Mouse (Mus musculus): Measurements from ENCODE around the gene Brd7. TPM values are rescaled to one million over a fixed set of nuclear protein-coding genes. Genes with fewer than 3 reads are reported as not detected.

Brd7 gene
- polyA plus RNA-seq, 1 experiment = 16.9 TPM

GRCm38 (mm10) chr8:88393298-88393697 lies 31.3 kb upstream of the Brd7 start:
- Histone ChIP-seq H3K27me3 (ENCODE audit: control insufficient read depth, insufficient read depth, insufficient read length) (peaks cover 21% of the 10 kb centered on the region), H3ac (ENCODE audit: control insufficient read depth, insufficient read length, low read depth) (no peak overlapping the region), H3K79me2 (ENCODE audit: control insufficient read depth, insufficient read depth) (no peaks in the 10 kb centered on the region), H3K79me3 (ENCODE audit: low read depth) (no peaks in the 10 kb centered on the region), H3K36me3 (ENCODE audit: control insufficient read depth, insufficient read depth) (no peaks in the 10 kb centered on the region), H3K4me3 (ENCODE audit: insufficient read depth, poor library complexity, severe bottlenecking) (no peak overlapping the region)
- TF ChIP-seq MYOG (IDR thresholded peaks at IDR 0.05; ENCODE audit: control insufficient read depth, extremely low read depth, insufficient read length) (no peak), CTCF (IDR thresholded peaks at IDR 0.05; ENCODE audit: control insufficient read depth, insufficient read depth, insufficient read length) (no peak), MYOD1 (IDR thresholded peaks at IDR 0.05; ENCODE audit: control insufficient read depth, insufficient read length, low read depth) (no peak), CEBPB (IDR thresholded peaks at IDR 0.05; ENCODE audit: low read depth) (no peak), USF1 (IDR thresholded peaks at IDR 0.05; ENCODE audit: low read depth) (no peak), MAX (IDR thresholded peaks at IDR 0.05) (no peak)

- TF ChIP-seq CTCF (IDR thresholded peaks at IDR 0.05; ENCODE audit: control insufficient read depth, insufficient read depth, insufficient read length) = no peak
- no peak for TF ChIP-seq MAX (IDR thresholded peaks at IDR 0.05)
- no peak for TF ChIP-seq USF1 (IDR thresholded peaks at IDR 0.05; ENCODE audit: low read depth)
- TF ChIP-seq MYOD1 (IDR thresholded peaks at IDR 0.05; ENCODE audit: control insufficient read depth, insufficient read length, low read depth) = no peak
- no peak for TF ChIP-seq CEBPB (IDR thresholded peaks at IDR 0.05; ENCODE audit: low read depth)
- no peak for TF ChIP-seq FOSL1 (IDR thresholded peaks at IDR 0.05; ENCODE audit: insufficient read depth, low read length, poor library complexity, severe bottlenecking)
- no peak for TF ChIP-seq MYOG (IDR thresholded peaks at IDR 0.05; ENCODE audit: control insufficient read depth, extremely low read depth, insufficient read length)
- no peaks in the 10 kb centered on the region for H3K79me2 ChIP-seq (ENCODE audit: control insufficient read depth, insufficient read depth)
- H3K4me3 ChIP-seq (ENCODE audit: insufficient read depth, poor library complexity, severe bottlenecking) = no peak overlapping the region
- H3K36me3 ChIP-seq (ENCODE audit: control insufficient read depth, insufficient read depth) = no peaks in the 10 kb centered on the region
- H3K27me3 ChIP-seq (ENCODE audit: control insufficient read depth, insufficient read depth, insufficient read length) = peaks cover 3% of the 10 kb centered on the region
- no peaks in the 10 kb centered on the region for H3K79me3 ChIP-seq (ENCODE audit: low read depth)
- H3ac ChIP-seq (ENCODE audit: control insufficient read depth, insufficient read length, low read depth) = no peak overlapping the region
Measured at GRCm38 (mm10) chr8:88390749-88391148, 28.8 kb upstream of the Brd7 start.

- TF ChIP-seq MAX (IDR thresholded peaks at IDR 0.05) (no peak), CTCF (IDR thresholded peaks at IDR 0.05; ENCODE audit: control insufficient read depth, insufficient read depth, insufficient read length) (no peak)
- Histone ChIP-seq H3K36me3 (ENCODE audit: control insufficient read depth, insufficient read depth) (no peaks in the 10 kb centered on the region), H3K4me3 (ENCODE audit: insufficient read depth, poor library complexity, severe bottlenecking) (no peak overlapping the region), H3ac (ENCODE audit: control insufficient read depth, insufficient read length, low read depth) (no peak overlapping the region), H3K79me3 (ENCODE audit: low read depth) (no peaks in the 10 kb centered on the region), H3K79me2 (ENCODE audit: control insufficient read depth, insufficient read depth) (no peaks in the 10 kb centered on the region), H3K27me3 (ENCODE audit: control insufficient read depth, insufficient read depth, insufficient read length) (peaks cover 3% of the 10 kb centered on the region)
Measured at GRCm38 (mm10) chr8:88388691-88389239, 26.8 kb upstream of the Brd7 start.

GRCm38 (mm10) chr8:88387874-88388273 lies 25.9 kb upstream of the Brd7 start:
- no peaks in the 10 kb centered on the region for H3K79me2 ChIP-seq (ENCODE audit: control insufficient read depth, insufficient read depth)
- peaks cover 3% of the 10 kb centered on the region for H3K27me3 ChIP-seq (ENCODE audit: control insufficient read depth, insufficient read depth, insufficient read length)
- no peaks in the 10 kb centered on the region for H3K36me3 ChIP-seq (ENCODE audit: control insufficient read depth, insufficient read depth)
- no peak overlapping the region for H3ac ChIP-seq (ENCODE audit: control insufficient read depth, insufficient read length, low read depth)
- TF ChIP-seq MAX (IDR thresholded peaks at IDR 0.05) = no peak
- no peak for TF ChIP-seq FOSL1 (IDR thresholded peaks at IDR 0.05; ENCODE audit: insufficient read depth, low read length, poor library complexity, severe bottlenecking)
- TF ChIP-seq MYOD1 (IDR thresholded peaks at IDR 0.05; ENCODE audit: control insufficient read depth, insufficient read length, low read depth) = no peak
- no peak for TF ChIP-seq USF1 (IDR thresholded peaks at IDR 0.05; ENCODE audit: low read depth)
- TF ChIP-seq MYOG (IDR thresholded peaks at IDR 0.05; ENCODE audit: control insufficient read depth, extremely low read depth, insufficient read length) = no peak
- no peak for TF ChIP-seq CEBPB (IDR thresholded peaks at IDR 0.05; ENCODE audit: low read depth)
- TF ChIP-seq CTCF (IDR thresholded peaks at IDR 0.05; ENCODE audit: control insufficient read depth, insufficient read depth, insufficient read length) = no peak
- no peaks in the 10 kb centered on the region for H3K79me3 ChIP-seq (ENCODE audit: low read depth)
- no peak overlapping the region for H3K4me3 ChIP-seq (ENCODE audit: insufficient read depth, poor library complexity, severe bottlenecking)

GRCm38 (mm10) chr8:88383164-88383556 lies 21.2 kb upstream of the Brd7 start:
- Histone ChIP-seq H3K27me3 (ENCODE audit: control insufficient read depth, insufficient read depth, insufficient read length) (peaks cover 12% of the 10 kb centered on the region), H3K36me3 (ENCODE audit: control insufficient read depth, insufficient read depth) (no peaks in the 10 kb centered on the region), H3K4me3 (ENCODE audit: insufficient read depth, poor library complexity, severe bottlenecking) (no peak overlapping the region), H3K79me2 (ENCODE audit: control insufficient read depth, insufficient read depth) (no peaks in the 10 kb centered on the region), H3K79me3 (ENCODE audit: low read depth) (no peaks in the 10 kb centered on the region), H3ac (ENCODE audit: control insufficient read depth, insufficient read length, low read depth) (no peak overlapping the region)
- TF ChIP-seq USF1 (IDR thresholded peaks at IDR 0.05; ENCODE audit: low read depth) (no peak), FOSL1 (IDR thresholded peaks at IDR 0.05; ENCODE audit: insufficient read depth, low read length, poor library complexity, severe bottlenecking) (no peak), MYOD1 (IDR thresholded peaks at IDR 0.05; ENCODE audit: control insufficient read depth, insufficient read length, low read depth) (no peak), CEBPB (IDR thresholded peaks at IDR 0.05; ENCODE audit: low read depth) (no peak), MAX (IDR thresholded peaks at IDR 0.05) (no peak), MYOG (IDR thresholded peaks at IDR 0.05; ENCODE audit: control insufficient read depth, extremely low read depth, insufficient read length) (no peak)

Data from C2C12 (cell line).